ENCODE assay signal across 32 mouse cellular contexts in the genomic region with DNA sequence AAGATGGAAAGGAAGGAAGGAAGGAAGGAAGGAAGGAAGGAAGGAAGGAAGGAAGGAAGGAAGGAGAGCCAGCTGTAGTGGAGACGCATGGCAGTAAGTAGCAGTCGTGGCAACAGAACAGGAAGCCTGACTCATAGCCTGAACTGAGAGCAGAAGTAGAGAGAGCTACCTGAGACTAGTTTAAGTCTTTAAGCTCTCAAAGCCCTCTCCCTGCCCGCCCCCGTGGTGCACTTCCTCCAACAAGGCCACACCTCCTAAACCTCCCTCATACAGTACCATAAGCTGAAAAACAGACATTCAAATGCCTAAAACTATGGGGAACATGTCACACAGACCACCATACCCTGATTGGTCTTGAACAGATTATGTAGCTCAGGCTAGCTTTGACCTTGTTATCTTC. TPM values are rescaled to one million over a fixed set of nuclear protein-coding genes. Genes with fewer than 3 reads are reported as not detected.
DNase-seq lines count a peak whose midpoint lies in the region; ATAC-seq and TF ChIP-seq lines count a peak whose summit lies in the region.
"Had no signal": no experiment of that assay in that cellular context is flagged by ENCODE, and none has a peak within 500 bp of the region (broad histone marks: within the 10 kb centered on the region; RNA-seq: fewer than 3 reads in every experiment).

No protein-coding gene starts in this region.

- H3K4me3 ChIP-seq in liver, embryonic 12.5 days, result no peak overlapping the region
- no peak overlapping the region for H3K4me3 ChIP-seq in liver, postnatal 0 days (ENCODE audit: low read depth, low read length)
- H3K4me3 ChIP-seq in stomach, postnatal 0 days (ENCODE audit: low read depth, low read length), result no peak overlapping the region
- no peak overlapping the region for H3K4me3 ChIP-seq in cerebellum, adult 2 months (replicated peaks; ENCODE audit: insufficient read depth, low read depth, low read length)
- H3K4me3 ChIP-seq: embryonic facial prominence, embryonic 10.5 days; embryonic facial prominence, embryonic 15.5 days; forebrain, embryonic 13.5 days; heart, embryonic 15.5 days; kidney, embryonic 15.5 days; layer of hippocampus, adult 2 months; left cerebral cortex, adult 2 months; limb, embryonic 13.5 days; midbrain, embryonic 12.5 days; myocyte; neural tube, embryonic 12.5 days had no signal

- H3K36me3 ChIP-seq in liver, embryonic 12.5 days, result no peaks in the 10 kb centered on the region
- H3K36me3 ChIP-seq in liver, postnatal 0 days (replicated peaks; ENCODE audit: insufficient read depth, low read length), result no peaks in the 10 kb centered on the region
- no peaks in the 10 kb centered on the region for H3K36me3 ChIP-seq in stomach, postnatal 0 days (ENCODE audit: control insufficient read depth, insufficient read depth, low read length)
- H3K36me3 ChIP-seq: embryonic facial prominence, embryonic 10.5 days; embryonic facial prominence, embryonic 15.5 days; G1E; heart, embryonic 15.5 days; kidney, embryonic 15.5 days; limb, embryonic 13.5 days; midbrain, embryonic 12.5 days; neural tube, embryonic 12.5 days had no signal

- DNase-seq in liver, postnatal 0 days, result no peak
- peak; percentile 80 for DNase-seq in A20 (ENCODE audit: low read depth, low spot score)
- DNase-seq in stomach, postnatal 0 days (ENCODE audit: low spot score), result no peak
- DNase-seq in ovary, adult 18-20 months (ENCODE audit: low spot score), result no peak
- DNase-seq in cerebellum, adult 2 months, result no peak
- no peak for DNase-seq in adrenal gland, adult 18-20 months (ENCODE audit: low spot score in 2 of 2)
- DNase-seq: adrenal gland, adult 2 months; adrenal gland, postnatal 36 days; cerebellum, adult 18-20 months; cerebellum, postnatal 14 days; gastrocnemius, postnatal 36 days; kidney, adult 18-20 months; kidney, postnatal 36 days; lung, adult 18-20 months; lung, postnatal 10 days had no signal

- no peak overlapping the region for H3K4me2 ChIP-seq in liver, embryonic 12.5 days
- H3K4me2 ChIP-seq in liver, postnatal 0 days (ENCODE audit: low read depth, low read length), result no peak overlapping the region
- H3K4me2 ChIP-seq in stomach, postnatal 0 days (replicated peaks; ENCODE audit: low read depth), result no peak overlapping the region
- H3K4me2 ChIP-seq: embryonic facial prominence, embryonic 15.5 days; forebrain, embryonic 13.5 days; heart, embryonic 15.5 days; kidney, embryonic 15.5 days; limb, embryonic 13.5 days; liver, embryonic 11.5 days; midbrain, embryonic 12.5 days; neural tube, embryonic 12.5 days had no signal

- no peak overlapping the region for H3K27ac ChIP-seq in liver, embryonic 12.5 days
- H3K27ac ChIP-seq in liver, postnatal 0 days (ENCODE audit: low read depth), result no peak overlapping the region
- no peak overlapping the region for H3K27ac ChIP-seq in stomach, postnatal 0 days (replicated peaks)
- no peak overlapping the region for H3K27ac ChIP-seq in cerebellum, adult 2 months (ENCODE audit: insufficient read depth, low read length)
- H3K27ac ChIP-seq: embryonic facial prominence, embryonic 10.5 days; embryonic facial prominence, embryonic 15.5 days; forebrain, embryonic 13.5 days; heart, embryonic 15.5 days; kidney, embryonic 15.5 days; layer of hippocampus, adult 2 months; left cerebral cortex, adult 2 months; limb, embryonic 13.5 days; midbrain, embryonic 12.5 days; neural tube, embryonic 12.5 days had no signal

- TF ChIP-seq EP300 in liver, postnatal 0 days (IDR thresholded peaks at IDR 0.05; ENCODE audit: low read depth), result no peak
- TF ChIP-seq EP300 in stomach, postnatal 0 days (optimal IDR thresholded peaks at IDR 0.05), result no peak

- 26% methylated on average over 4 of the region's 4 CpGs for WGBS in liver, embryonic 12.5 days (ENCODE audit: insufficient replicate concordance)
- WGBS in liver, postnatal 0 days (ENCODE audit: insufficient replicate concordance), result 18% methylated on average over 4 of the region's 4 CpGs
- WGBS in stomach, postnatal 0 days, result 48% methylated on average over 4 of the region's 4 CpGs
- WGBS in cerebellum, adult 2 months, result 68% methylated on average over 4 of the region's 4 CpGs

- no peak overlapping the region for H3K9ac ChIP-seq in liver, embryonic 12.5 days
- H3K9ac ChIP-seq in liver, postnatal 0 days (replicated peaks), result no peak overlapping the region
- no peak overlapping the region for H3K9ac ChIP-seq in stomach, postnatal 0 days (ENCODE audit: low read length)
- H3K9ac ChIP-seq: embryonic facial prominence, embryonic 15.5 days; forebrain, embryonic 13.5 days; heart, embryonic 15.5 days; kidney, embryonic 15.5 days; limb, embryonic 13.5 days; midbrain, embryonic 12.5 days; neural tube, embryonic 12.5 days had no signal

- H3K27me3 ChIP-seq in liver, embryonic 12.5 days (replicated peaks), result no peaks in the 10 kb centered on the region
- H3K27me3 ChIP-seq in liver, postnatal 0 days (ENCODE audit: insufficient read depth, low read length), result no peaks in the 10 kb centered on the region
- H3K27me3 ChIP-seq in stomach, postnatal 0 days (ENCODE audit: control insufficient read depth, insufficient read depth, low read length), result no peaks in the 10 kb centered on the region
- H3K27me3 ChIP-seq in cerebellum, adult 2 months (ENCODE audit: control insufficient read depth, insufficient read depth, low read length), result no peaks in the 10 kb centered on the region
- H3K27me3 ChIP-seq: embryonic facial prominence, embryonic 15.5 days; forebrain, embryonic 13.5 days; heart, embryonic 15.5 days; kidney, embryonic 15.5 days; limb, embryonic 13.5 days; midbrain, embryonic 12.5 days; neural tube, embryonic 12.5 days; Patski had no signal

- H3K4me1 ChIP-seq in liver, embryonic 12.5 days, result no peaks in the 10 kb centered on the region
- H3K4me1 ChIP-seq in liver, postnatal 0 days (ENCODE audit: insufficient read depth), result no peaks in the 10 kb centered on the region
- no peaks in the 10 kb centered on the region for H3K4me1 ChIP-seq in stomach, postnatal 0 days (replicated peaks; ENCODE audit: control insufficient read depth, insufficient read depth)
- H3K4me1 ChIP-seq in cerebellum, adult 2 months (ENCODE audit: control insufficient read depth, insufficient read depth, low read length), result no peaks in the 10 kb centered on the region
- H3K4me1 ChIP-seq: embryonic facial prominence, embryonic 10.5 days; embryonic facial prominence, embryonic 15.5 days; forebrain, embryonic 13.5 days; heart, embryonic 15.5 days; kidney, embryonic 15.5 days; limb, embryonic 13.5 days; midbrain, embryonic 12.5 days; neural tube, embryonic 12.5 days had no signal

- no peaks in the 10 kb centered on the region for H3K9me3 ChIP-seq in liver, embryonic 12.5 days (replicated peaks)
- no peaks in the 10 kb centered on the region for H3K9me3 ChIP-seq in liver, postnatal 0 days (ENCODE audit: low read length)
- H3K9me3 ChIP-seq in stomach, postnatal 0 days (ENCODE audit: control insufficient read depth, low read length), result no peaks in the 10 kb centered on the region
- H3K9me3 ChIP-seq: embryonic facial prominence, embryonic 10.5 days; embryonic facial prominence, embryonic 15.5 days; forebrain, embryonic 13.5 days; G1E; heart, embryonic 15.5 days; kidney, embryonic 15.5 days; limb, embryonic 13.5 days; midbrain, embryonic 12.5 days; neural tube, embryonic 12.5 days had no signal

- ATAC-seq in liver, embryonic 12.5 days, result 0 out of 2 replicates have a peak, but pooled peaks have one; percentile 40
- no peak for ATAC-seq in liver, postnatal 0 days
- ATAC-seq in common myeloid progenitor, adult 5-6 weeks (replicated peaks; ENCODE audit: low read depth, poor library complexity, severe bottlenecking), result 0 out of 2 replicates have a peak, but pooled peaks have one; percentile 29
- 0 out of 2 replicates have a peak, but pooled peaks have one; percentile 42 for ATAC-seq in stomach, postnatal 0 days (ENCODE audit: low FRiP score, low TSS enrichment)
- ATAC-seq: forebrain, embryonic 13.5 days; hindbrain, embryonic 16.5 days; Patski had no signal

- no peak for TF ChIP-seq CTCF in liver, postnatal 0 days (IDR thresholded peaks at IDR 0.05; ENCODE audit: low read depth)
- TF ChIP-seq CTCF in stomach, postnatal 0 days (IDR thresholded peaks at IDR 0.05; ENCODE audit: low read depth), result no peak
- TF ChIP-seq CTCF in cerebellum, adult 2 months (IDR thresholded peaks at IDR 0.05; ENCODE audit: borderline replicate concordance, insufficient read depth, low read depth, low read length), result no peak

- TF ChIP-seq POLR2A in cerebellum, adult 2 months (IDR thresholded peaks at IDR 0.05; ENCODE audit: borderline replicate concordance, insufficient read depth, low read length), result no peak

RNA-seq across cellular contexts. Expression of gene Tmc5, which starts 40.4 kb away (rescaled TPM):
- polyA plus RNA-seq in liver, embryonic 12.5 days (2016; fragmentation: Nextera tagmentation; extraction: Ambion mirVana), result not detected in 2 replicates
- 0.02 and 0.05 TPM in 2 replicates for polyA plus RNA-seq in liver, postnatal 0 days (2015; fragmentation: Nextera tagmentation; extraction: Ambion mirVana)
- not detected in 2 replicates for total RNA-seq in common myeloid progenitor, adult 5-6 weeks (2017)
- 7.9 and 8.5 TPM in 2 replicates for polyA plus RNA-seq in stomach, postnatal 0 days (2015; fragmentation: Nextera tagmentation; extraction: Ambion mirVana)
- 0.13 and 0.22 TPM in 2 replicates for polyA plus RNA-seq in cerebellum, adult 2 months (2012; rRNA removed)
- total RNA-seq in adrenal gland, adult 18-20 months (2021), result under 1 TPM in 1 of 2 experiments, not detected in 1; 0.06 TPM
- total RNA-seq: adrenal gland, adult 2 months; adrenal gland, postnatal 36 days had no signal
- polyA plus RNA-seq: embryonic facial prominence, embryonic 10.5 days; G1E; liver, embryonic 11.5 days; myocyte; Patski had no signal

RNA-seq across cellular contexts. Expression of gene Tmc7, which starts 52.9 kb away (rescaled TPM):
- polyA plus RNA-seq in liver, embryonic 12.5 days (2016; fragmentation: Nextera tagmentation; extraction: Ambion mirVana), result 0.46 and 0.49 TPM in 2 replicates
- polyA plus RNA-seq in liver, postnatal 0 days (2015; fragmentation: Nextera tagmentation; extraction: Ambion mirVana), result 0.18 and 0.33 TPM in 2 replicates
- total RNA-seq in common myeloid progenitor, adult 5-6 weeks (2017), result not detected in 2 replicates
- 5.9 and 7.0 TPM in 2 replicates for polyA plus RNA-seq in stomach, postnatal 0 days (2015; fragmentation: Nextera tagmentation; extraction: Ambion mirVana)
- polyA plus RNA-seq in cerebellum, adult 2 months (2012; rRNA removed), result 16.7 and 16.9 TPM in 2 replicates
- total RNA-seq in adrenal gland, adult 18-20 months (2021), result 1 to 10 TPM in 1 of 2 experiments, under 1 TPM in 1; 0.36 to 1.3 TPM
- total RNA-seq: G1E had no signal
- polyA plus RNA-seq: G1E had no signal
